Mouse (Mus musculus) fat pad, adult 2 months (tissue): ENCODE measurements at regions not wholly inside any gene's neighbourhood (a gene's known extent, or its start where the extent isn't known, plus 50 kb on each side); places are given as distances from the start of the nearest gene placed in this dataset.
"Not testable (repeated sequence)": the region's sequence is repeated elsewhere in the genome, so short reads cannot be mapped to it uniquely, and the experiment has no call there.

ENCODE experiments used
- DNase-seq: peaks from one replicate; pipeline ENCODE4 v3.0.0-alpha.2; 2011; ENCODE audit warnings: low read depth, low spot score; ENCODE audit errors: extremely low read depth

GRCm38 (mm10) chr16:9106211-9106610 lies 276.3 kb downstream of the 1810013L24Rik start:
- no peak for DNase-seq

- DNase-seq: not testable (repeated sequence)
Observed at GRCm38 (mm10) chr16:9106676-9107075, 276.8 kb downstream of the 1810013L24Rik start.

- DNase-seq: no peak
Observed at GRCm38 (mm10) chr16:9113801-9114200, 283.9 kb downstream of the 1810013L24Rik start.

GRCm38 (mm10) chr16:9115548-9115947 lies 285.6 kb downstream of the 1810013L24Rik start:
- no peak for DNase-seq

- no peak for DNase-seq
Observed at GRCm38 (mm10) chr16:9121581-9121980, 291.7 kb downstream of the 1810013L24Rik start.

- DNase-seq: no peak
Observed at GRCm38 (mm10) chr16:9132113-9132512, 302.2 kb downstream of the 1810013L24Rik start.

- no peak for DNase-seq
Observed at GRCm38 (mm10) chr16:9132778-9133177, 302.9 kb downstream of the 1810013L24Rik start.

GRCm38 (mm10) chr16:9135377-9135776 lies 305.5 kb downstream of the 1810013L24Rik start:
- no peak for DNase-seq

- no peak for DNase-seq
Observed at GRCm38 (mm10) chr16:9138552-9139224, 308.8 kb downstream of the 1810013L24Rik start.

- DNase-seq: no peak
Observed at GRCm38 (mm10) chr16:9139405-9139804, 309.5 kb downstream of the 1810013L24Rik start.

- no peak for DNase-seq
Observed at GRCm38 (mm10) chr16:9149209-9150135, 319.6 kb downstream of the 1810013L24Rik start.

- DNase-seq: no peak
Observed at GRCm38 (mm10) chr16:9151936-9152335, 322.0 kb downstream of the 1810013L24Rik start.

GRCm38 (mm10) chr16:9153501-9153900 lies 323.6 kb downstream of the 1810013L24Rik start:
- no peak for DNase-seq

GRCm38 (mm10) chr16:9165763-9166310 lies 335.9 kb downstream of the 1810013L24Rik start:
- DNase-seq: no peak

GRCm38 (mm10) chr16:9176402-9176801 lies 346.5 kb downstream of the 1810013L24Rik start:
- no peak for DNase-seq

GRCm38 (mm10) chr16:9195821-9196220 lies 365.9 kb downstream of the 1810013L24Rik start:
- no peak for DNase-seq

GRCm38 (mm10) chr16:9198903-9199532 lies 369.1 kb downstream of the 1810013L24Rik start:
- DNase-seq: no peak

GRCm38 (mm10) chr16:9208602-9209001 lies 378.7 kb downstream of the 1810013L24Rik start:
- no peak for DNase-seq

- no peak for DNase-seq
Observed at GRCm38 (mm10) chr16:9211485-9211884, 381.6 kb downstream of the 1810013L24Rik start.

GRCm38 (mm10) chr16:9215131-9215530 lies 385.2 kb downstream of the 1810013L24Rik start:
- no peak for DNase-seq

GRCm38 (mm10) chr16:9217361-9217760 lies 387.5 kb downstream of the 1810013L24Rik start:
- DNase-seq: no peak
